Mouse (Mus musculus) lung, postnatal 10 days (tissue): ENCODE data around the gene Snx3.

Source experiments
- DNase-seq: peaks from one replicate; pipeline ENCODE4 v3.0.0; 2021

Gene Snx3

GRCm38 (mm10) chr10:42511184-42512135, 9.6 kb downstream of the Snx3 start:
- DNase-seq = no peak

DNA sequence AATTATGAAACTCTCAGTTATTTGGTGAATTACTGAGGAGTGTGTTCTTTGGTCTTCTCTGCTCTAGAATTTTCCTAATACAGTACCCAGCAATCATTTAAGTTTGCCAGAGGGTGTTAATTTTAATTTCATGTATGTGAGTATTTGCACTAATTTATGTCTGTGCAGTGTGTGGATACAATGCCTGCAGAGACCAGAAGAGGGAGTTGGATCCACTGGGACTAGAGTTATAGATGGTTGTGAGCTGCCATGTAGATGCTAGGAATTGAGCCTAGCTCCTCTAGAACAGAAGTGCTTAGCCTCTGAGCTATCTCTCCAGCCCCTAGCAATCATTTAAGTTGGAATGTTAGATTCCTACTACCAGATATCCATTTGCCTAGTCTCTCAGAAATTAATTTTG, 12.3 kb downstream of the Snx3 start:
- DNase-seq = no peak

DNA sequence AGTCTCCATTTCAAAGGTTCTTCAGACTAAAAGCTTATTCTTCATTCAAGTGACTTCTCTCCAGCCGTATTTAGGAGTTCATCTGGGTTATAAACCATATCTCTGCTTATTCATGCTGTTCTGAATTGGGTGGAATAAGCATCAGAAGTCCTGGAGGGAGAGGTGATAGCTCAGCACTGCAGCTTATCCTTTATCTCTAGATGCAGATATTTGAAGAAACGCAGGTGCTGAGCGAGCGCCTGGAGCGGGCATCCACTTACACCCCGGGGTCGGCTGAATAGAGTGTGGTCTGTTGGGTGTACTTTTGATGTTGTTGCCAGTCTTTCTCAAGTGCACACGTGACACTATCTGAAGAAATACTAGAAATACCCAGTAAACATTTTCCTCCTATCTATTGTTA, 16.5 kb downstream of the Snx3 start:
- no peak for DNase-seq

DNA sequence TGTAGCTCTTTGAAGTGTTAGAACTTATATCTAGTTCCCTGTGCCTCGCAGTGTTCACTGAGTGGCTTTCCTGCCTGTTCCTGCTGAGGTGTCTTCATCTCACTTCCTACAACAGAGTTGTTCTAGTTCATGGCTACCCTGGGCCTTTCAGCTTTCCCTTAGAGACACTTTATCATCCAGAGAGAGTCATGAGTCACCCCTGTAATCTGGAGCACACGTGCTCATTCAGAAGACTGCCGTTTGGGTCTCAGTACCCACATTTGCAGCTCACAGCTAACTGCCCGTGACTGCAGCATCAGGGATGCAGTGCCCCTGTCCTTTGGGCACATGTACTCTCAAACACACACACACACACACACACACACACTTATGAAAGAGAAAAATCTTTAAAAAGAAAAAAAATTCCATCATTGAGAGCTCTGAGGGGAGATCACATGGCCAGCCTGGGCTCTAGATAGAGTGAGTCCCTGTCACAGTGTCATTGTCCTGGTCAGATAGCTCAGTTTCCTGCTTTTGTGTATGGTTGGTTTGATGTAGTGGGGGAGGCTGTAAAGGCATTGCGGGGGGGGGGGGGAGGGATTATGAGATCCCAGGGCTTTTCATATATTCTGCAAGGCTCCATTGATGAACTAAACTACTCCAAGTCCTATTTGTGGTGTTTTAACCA, 19.6 kb downstream of the Snx3 start:
- DNase-seq = no peak

- DNase-seq = no peak
Observed at GRCm38 (mm10) chr10:42522912-42523311, 21.1 kb downstream of the Snx3 start.

GRCm38 (mm10) chr10:42523556-42524162, 21.8 kb downstream of the Snx3 start:
- no peak for DNase-seq

GRCm38 (mm10) chr10:42525682-42526081, 23.9 kb downstream of the Snx3 start:
- DNase-seq = no peak

GRCm38 (mm10) chr10:42533836-42534453, 32.1 kb downstream of the Snx3 start:
- DNase-seq = no peak

DNA sequence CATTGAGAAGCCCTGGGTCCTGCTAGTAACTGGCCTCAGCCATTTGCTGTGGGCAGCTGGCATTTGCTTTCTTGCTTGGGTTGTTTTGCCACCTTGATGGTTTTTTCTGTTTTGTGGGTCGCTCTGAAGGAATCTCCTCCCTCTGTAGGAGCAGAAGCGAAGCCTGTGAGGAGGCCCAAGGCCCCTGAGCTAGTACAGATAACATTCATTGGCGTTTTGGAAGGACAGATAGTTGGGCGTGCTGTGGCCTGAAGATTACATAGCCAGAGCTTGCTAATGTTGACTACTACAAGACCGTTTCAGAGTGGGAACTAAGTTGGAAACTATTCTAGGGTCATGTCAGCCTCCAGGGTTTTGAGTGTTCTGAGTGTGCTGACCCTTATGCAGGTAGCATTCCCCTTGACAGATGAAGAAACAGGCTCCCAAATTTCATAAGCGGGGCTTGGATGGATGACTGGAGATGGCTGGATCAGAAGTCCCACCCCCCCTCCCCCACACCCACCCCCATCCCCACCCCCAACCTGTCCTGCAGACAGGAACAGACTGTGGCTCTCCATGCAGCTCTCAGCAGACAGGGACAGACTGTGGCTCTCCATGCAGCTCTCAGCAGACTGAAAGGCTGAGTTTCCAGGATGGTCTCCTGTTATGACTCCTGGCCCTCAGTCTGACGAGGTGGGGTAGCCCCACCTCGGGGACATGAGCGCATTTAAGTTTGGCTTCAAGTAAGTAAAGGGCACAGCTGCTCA, 35.9 kb downstream of the Snx3 start:
- no peak for DNase-seq

DNA sequence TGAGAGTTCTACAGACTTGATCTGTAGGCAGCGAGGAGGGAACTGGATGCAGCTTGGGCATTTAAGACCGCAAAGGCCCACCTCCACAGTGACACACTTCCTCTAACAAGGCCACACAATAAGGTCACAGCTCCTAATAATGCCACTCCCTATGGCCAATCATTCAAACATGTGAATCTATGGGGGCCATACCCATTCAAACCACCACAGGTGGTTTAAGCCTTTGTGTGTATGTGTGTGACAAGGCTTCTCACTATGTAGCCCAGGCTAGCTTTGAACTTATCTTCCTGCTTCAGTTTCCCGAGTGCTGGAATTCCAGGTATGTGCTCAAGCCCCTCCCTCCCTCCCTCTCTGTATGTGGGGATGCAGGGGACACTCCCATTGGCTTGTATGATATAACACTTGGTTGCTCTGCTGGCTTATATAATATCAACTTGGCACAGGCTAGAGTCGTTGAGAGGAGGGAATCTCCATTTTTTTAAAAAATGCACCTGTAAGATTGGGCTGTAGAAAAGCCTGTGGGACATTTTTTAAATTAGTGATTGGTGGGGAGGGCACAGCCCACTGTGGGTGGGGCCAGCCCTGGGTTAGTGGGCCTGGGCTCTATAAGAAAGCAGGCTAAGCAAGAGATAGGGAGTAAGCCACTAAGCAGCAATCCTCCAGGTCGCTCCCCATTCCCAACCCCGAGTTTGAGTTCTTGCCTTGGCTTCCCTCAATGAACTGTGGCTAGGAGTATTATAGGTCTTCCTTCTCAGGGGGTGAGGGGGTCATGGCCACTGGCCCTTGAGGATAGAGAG, 44.1 kb downstream of the Snx3 start:
- no peak for DNase-seq

DNA sequence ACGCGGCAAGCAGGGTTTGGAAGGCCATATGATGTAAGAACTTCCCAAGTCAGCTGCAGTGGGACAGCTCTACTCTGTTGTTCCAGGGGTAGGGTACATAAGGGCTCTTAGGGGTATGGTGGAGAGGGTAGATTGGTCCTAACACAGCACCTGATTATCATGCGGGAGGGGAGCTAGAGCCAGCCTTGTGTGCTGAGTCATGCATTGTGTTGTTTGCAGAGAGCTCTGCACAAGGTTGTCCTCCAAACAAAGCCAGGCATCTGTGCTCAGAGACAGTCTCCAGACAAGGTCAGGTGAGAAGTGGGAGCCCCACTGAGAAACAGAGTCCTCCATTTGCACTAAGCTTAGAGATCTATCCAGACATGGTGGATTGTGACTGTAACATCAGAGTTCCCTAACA, 44.7 kb downstream of the Snx3 start:
- no peak for DNase-seq

GRCm38 (mm10) chr10:42559581-42560200, 57.9 kb downstream of the Snx3 start:
- no peak for DNase-seq

GRCm38 (mm10) chr10:42562272-42562671, 60.4 kb downstream of the Snx3 start:
- DNase-seq = peak; percentile 70

GRCm38 (mm10) chr10:42572567-42572966, 70.7 kb downstream of the Snx3 start:
- DNase-seq = no peak

DNA sequence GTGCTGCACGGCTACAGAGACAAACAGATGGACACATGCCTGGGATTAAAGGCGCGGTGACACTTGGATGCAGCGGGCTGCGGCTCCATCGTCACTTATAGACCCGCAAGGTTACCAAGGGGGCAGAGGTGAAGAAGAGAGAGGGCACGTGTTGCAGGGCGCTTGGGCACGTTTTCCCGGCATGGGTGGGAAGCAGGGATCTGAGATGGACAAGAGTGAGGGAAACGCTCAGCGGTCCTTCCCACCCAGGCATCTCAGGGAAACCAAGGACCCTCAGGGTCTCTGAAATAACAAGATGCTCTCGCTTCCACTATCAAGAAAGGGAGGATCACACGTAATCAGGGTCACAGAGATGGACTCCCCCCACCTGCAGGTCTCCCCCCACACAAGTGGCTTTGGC, 71.1 kb downstream of the Snx3 start:
- DNase-seq = no peak

DNA sequence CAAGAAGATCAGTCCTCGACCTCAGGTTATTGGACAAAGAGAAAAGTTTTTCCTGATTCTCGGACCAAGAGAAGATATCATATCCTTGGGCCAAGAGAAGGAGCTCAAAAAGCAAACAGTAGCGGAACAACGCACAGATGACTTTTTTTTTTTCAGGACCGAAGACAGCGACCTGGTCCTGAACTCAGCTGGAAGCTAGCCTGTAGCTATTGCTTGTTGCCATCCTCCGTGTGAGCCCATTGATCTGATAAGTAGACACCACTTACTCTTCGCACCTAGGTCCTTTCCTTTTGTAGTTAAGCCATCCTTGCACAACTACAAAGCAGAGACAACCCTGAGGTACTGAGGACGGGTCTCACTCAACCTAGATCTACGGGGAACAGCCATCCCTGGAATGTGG, 72.8 kb downstream of the Snx3 start:
- peak; percentile 33 for DNase-seq

DNA sequence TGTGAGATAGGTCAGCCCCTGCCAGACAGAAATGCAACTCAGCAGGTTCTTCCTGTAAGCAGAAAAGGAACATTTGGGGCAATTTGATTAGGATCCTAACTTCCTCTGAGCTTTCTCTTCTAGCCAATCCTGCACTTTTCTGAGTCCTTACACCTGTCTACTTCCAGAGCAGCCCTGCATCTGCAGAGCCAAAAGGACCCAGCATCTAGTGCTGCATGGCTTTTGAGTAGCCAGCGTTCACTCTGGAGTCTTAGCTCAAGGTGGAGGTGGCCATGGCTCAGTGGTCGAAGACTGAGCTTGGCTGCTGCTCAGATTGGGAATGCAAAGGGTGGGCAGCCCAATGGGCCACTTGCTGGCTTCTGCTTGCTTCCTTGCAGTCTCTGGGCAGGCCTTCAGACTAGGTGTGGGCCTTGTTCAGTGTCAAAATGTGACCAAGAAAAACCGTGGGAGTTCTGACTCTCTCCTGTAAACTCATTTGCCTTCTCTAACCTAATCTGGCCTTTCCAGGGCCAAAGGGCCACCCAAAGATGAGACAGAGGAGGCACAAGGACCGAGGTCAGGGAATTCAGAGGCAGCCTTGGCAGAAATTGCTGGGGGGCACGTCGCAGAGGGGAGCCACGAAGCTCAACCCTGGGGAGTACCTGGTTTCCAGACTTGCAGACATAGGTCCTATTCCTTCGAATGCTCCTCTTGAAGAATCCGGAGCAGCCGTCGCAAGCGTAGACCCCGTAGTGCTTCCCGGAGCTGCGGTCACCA, 75.9 kb downstream of the Snx3 start:
- DNase-seq = no peak

DNA sequence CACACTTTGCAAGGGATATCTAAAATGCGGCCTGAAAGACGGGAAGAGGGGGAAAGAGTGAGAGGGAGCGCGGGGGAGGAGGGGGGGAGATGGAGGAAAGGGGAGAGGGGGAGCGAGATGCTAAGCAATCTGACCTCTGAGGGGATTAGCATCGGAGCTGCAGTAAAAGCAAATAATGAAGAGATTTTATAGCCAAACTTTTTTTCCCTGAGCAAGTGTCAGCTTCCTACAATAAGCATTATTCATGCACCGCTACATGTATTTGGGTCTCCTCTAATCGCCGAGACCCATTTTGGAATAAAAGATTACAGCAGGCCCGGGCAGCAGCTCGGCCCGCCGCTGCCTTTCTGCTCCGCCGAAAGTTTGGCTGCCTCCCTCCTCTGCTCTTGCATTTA, 76.4 kb downstream of the Snx3 start:
- no peak for DNase-seq

- DNase-seq = no peak
Observed at GRCm38 (mm10) chr10:42578698-42579474, 77.1 kb downstream of the Snx3 start.
